Mouse (Mus musculus): ENCODE measurements around the gene Emc8.
A peak's percentile ranks its signal among the peaks of the same experiment; 100 is the strongest.
"Not testable (repeated sequence)": the region's sequence is repeated elsewhere in the genome, so short reads cannot be mapped to it uniquely, and the experiment has no call there.

Gene Emc8

DNA sequence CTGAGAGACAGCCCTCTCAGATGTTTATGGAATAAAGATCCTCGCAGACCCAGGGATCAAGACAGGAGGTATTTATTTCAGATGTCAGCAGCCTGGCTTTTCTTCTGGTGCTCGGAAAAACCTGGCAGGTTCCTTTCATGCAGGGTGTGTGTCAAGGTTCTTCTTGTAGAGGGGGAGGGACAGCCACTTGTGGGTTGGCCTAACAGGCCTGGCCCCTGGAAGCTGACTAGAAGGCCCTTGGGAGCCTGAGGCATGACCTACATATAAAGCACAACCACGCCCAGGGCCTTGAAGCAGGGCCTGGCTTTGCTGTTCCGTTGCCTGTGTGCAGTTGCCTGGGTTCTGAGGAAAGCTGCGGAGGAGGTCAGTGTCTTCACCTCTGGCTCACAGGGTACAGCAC is 16.7 kb upstream of the Emc8 start:
- DNase-seq (ENCODE audit: low spot score), result no peak

DNA sequence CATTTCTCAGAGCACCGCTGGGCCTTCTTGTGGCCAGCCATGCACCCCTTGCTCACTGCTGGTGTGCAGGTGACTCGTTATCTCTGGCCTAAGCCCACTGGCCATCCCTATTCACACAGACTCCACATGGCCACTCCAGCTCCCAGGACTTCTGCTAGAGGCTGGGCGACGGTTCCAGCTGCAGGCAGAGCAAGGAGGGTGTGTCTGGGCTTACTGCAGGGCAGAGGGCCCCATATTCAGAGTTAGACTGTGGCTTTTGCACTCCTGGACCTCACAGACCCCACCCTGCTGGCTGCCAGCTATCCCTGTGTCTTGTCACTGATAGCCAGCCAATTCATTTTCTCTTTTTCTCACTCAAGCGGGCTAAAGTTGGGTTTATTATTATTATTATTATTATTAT is 15.7 kb upstream of the Emc8 start:
- no peak for DNase-seq (ENCODE audit: low spot score)

DNA sequence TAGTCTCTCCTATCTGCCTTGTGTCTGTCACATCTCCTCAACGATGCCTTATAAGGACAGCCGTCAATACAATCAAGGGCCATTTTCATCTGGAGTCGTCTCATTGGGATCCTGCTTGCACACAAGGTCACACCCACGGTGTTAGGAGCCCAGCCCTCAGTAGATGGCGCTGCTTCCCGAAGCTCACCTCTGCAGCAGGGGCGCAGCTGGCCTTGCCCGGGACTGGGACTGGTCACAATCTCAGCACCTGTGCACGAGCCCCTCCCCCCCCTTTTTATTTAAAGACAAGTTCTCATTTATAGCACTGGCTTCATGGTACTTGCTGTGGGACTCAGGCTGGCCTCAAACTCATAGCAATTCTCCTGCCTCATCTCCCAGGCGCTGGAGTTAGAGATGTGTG is 15.2 kb upstream of the Emc8 start:
- DNase-seq (ENCODE audit: low spot score), result no peak

DNA sequence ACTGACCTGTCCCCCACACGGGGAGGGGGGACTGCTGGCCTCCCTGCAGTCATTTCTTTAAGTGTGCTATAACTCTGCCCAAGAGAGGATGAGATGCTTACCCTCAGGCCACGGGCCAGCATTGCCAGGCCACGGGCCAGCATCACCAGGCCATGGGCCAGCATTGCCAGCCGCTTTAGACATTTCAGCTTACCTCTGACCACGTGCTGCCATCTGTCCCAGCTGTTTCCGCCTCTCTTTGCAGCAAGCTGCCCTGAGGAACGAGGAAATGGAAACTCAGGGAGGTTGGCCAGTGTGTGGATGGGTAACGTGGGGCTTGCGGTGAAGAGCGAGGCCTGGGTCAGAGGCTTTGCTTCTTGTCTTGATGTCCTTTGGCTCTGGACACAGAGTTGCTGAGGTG is 12.7 kb upstream of the Emc8 start:
- DNase-seq (ENCODE audit: low spot score), result no peak

DNA sequence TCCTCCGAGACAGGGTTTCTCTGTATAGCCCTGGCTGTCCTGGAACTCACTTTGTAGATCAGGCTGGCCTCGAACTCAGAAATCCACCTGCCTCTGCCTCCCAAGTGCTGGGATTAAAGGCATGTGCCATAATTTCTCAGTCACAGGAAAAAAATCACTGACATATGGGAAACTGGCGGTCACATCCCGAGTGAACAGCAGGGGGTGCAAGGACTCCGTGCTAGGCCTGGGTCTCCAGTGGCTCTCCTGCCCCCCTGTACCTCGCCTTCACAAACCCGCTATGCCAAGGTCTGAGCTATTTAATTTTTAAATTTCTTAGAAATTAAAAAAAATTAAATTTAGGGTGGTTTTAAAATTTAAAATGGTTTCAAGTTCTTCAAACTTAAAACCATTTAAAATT is 12.0 kb upstream of the Emc8 start:
- not testable (repeated sequence) for DNase-seq (ENCODE audit: low spot score)

DNA sequence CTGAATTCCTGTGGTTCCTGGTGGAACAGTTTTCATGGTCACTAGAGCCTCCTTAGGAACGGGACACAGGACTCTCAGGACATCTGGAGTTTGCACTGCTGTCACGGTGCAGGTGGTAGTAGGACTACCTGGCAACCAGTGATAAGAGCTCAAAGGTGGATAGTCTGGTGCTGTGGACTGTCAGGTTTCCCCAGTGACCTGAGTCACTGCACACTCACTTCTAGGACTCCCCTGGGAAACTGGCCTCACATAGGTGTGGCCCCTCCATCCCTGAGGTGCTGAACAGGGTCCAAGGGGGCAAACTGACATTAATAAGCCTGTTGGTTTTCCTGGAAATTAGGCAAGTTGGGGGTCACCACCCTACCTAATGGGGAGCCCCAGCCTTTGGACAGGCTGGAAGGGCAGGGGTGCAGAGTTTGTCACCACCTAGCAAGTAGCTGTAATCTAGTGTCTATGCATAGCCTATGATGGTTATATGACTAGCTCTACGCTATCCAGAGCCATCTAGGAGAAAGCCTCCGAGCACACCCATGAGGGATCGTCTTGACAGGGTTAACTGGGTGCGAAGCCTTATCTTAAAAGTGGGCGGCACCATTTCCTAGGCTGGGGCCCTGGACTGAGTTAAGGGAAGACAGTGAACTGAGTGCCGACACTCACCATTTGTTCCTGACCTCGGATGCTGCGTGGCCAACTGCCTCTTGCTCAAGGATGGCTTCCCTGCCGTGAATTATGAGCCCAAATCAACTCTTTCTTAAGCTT is 11.4 kb upstream of the Emc8 start:
- DNase-seq (ENCODE audit: low spot score), result no peak

DNA sequence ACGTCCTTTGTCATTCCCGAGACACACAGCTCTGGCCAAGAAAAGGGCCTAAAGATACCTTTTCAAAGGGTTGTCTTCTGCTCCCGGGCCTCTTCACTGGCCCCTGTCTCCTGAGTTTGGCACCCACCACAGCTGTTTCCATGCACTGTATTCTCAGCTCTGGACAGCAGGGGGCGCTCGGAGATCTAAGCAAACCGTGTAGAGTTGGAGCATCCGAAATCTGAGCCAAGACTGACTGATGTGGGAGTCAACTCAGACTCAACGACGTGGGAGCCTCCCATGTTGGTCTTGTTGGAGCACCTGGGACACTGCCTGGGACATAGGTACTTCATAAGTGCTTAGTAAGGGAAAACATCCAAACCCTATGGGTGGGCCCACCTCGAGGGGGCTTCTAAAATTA is 10.1 kb upstream of the Emc8 start:
- DNase-seq (ENCODE audit: low spot score), result peak; percentile 74

DNA sequence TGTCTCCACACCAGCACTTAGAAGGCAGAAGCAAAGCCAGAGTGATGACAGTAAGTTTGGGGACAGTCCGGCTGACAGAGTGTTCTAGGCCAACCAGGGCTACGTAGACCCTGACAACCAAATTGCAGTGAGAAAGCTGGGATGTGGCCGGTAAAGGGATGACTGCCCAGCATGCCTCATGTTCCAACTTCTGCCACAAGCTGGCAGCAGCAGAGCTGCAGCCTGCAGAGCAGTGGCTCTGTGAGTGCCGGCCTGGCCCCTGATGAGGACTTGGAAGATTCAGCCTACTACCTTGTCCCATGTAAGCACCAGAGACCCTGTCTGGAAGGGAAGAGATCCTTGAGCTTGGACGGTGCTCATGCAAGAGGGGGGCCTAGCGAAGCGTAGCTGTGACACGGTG is 7.3 kb upstream of the Emc8 start:
- DNase-seq (ENCODE audit: low spot score), result no peak

DNA sequence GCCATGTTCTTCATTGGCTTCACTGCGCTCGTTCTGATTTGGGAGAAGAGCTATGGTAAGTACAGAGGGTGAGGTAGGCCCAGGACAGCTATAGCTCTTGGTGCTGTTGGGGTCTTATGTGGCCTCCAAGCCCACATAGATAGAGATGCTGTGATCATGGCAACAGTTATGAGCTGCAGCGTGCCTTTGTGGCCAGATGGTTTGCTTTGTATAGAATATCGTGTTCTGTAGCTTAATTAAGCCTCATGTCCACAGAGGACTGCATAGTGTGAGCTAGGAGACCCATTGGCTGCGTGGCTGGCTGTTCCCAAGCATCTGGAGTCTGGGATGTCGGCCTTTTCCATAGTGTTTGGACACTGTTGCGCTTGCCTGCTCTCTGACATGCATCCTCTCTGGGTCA is 4.9 kb upstream of the Emc8 start:
- DNase-seq (ENCODE audit: low spot score), result no peak

DNA sequence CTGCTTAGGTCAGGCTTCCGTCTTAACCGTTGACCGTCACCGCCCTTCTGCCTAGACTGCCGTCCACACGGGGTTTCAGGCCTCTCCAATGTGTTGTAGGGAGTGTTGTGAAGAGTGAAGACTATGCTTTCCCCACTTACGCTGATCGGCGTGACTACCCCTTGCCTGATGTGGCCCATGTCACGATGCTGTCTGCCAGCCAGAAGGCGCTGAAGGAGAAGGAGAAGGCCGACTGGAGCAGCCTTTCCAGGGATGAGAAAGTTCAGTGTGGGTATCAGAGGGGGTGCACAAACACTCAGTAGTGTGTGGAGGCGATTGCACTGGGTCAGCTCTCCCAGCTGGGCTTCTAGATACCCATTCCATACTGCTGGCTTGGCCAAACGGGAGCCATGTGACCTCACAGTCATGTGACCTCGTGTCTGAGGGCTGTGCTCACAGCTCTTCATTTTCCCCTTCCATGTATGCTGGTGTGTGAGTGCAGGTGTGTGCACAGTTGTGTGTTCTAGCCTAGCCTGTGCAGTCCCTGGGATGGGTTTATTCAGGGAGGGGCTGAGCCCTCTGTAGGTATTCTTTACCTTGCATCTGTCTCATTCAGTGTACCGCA is 4.4 kb upstream of the Emc8 start:
- DNase-seq (ENCODE audit: low spot score), result no peak

DNA sequence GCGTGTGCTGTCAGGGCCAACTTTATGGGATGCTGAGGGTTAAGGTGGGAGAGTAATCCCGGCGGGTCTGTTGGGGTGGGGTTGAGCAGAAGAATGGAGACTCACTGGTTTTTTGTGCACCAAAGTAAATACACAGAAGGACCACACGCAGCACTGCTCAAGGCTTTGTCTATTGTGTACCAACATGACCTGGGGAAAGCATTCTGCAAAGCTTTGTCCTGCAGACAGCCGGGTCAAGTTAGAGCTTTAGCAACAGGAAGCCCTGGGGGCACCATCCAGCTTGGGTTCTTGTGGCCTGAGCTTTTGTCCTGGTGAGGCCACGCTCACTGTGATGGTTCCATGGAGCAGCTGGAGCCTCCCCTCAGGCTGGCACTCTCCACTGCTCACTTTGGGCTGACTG is 3.4 kb upstream of the Emc8 start:
- no peak for DNase-seq (ENCODE audit: low spot score)

DNA sequence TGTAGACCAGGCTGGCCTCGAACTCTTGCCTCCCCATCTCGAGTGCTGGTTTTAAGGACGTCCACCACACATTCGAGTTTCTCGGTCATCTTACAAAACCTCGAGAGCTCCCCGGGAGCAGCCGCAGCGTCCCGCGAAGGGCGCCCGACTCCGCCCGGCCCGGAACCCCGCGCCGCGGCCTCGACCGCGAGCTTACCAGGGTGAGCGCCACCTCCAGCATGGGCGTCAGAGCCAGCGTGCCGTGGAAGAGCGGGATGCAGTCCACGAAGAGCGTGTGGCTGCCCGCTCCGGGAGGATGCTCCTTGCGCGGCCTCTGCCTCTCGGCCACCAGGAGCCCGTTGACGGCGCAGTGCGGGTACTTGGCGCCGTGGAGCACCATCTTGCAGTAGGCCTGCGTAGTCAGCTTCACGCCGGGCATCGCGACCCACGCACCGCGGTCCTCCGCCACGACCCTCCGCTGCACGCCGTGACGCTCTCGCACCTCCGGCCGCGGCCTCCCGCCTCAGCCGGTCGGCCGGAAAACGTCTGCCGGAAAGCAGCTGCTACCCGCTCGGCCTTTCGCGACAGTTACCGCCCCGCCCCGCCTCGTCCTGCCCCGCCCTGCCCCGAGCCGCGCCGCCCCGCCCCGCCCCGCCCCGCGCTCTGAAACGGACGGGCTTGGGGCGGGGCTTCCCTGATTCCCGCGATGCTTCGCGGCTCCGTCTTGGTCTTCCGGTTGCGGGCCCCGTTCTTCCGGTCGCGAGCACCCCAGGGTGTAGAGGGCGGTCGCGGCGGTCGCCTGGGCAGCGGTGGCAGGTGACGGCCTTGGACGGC is 606 bp downstream of the Emc8 start, which contains the start of the genes Gm27021 and Cox4i1:
TSS of gene Gm27021 (minus strand) at position 519 of the 813 bp plus-strand sequence.
TSS of gene Cox4i1 (plus strand) at position 662 of the 813 bp plus-strand sequence.
- DNase-seq (ENCODE audit: low spot score), result peak; percentile 70

DNA sequence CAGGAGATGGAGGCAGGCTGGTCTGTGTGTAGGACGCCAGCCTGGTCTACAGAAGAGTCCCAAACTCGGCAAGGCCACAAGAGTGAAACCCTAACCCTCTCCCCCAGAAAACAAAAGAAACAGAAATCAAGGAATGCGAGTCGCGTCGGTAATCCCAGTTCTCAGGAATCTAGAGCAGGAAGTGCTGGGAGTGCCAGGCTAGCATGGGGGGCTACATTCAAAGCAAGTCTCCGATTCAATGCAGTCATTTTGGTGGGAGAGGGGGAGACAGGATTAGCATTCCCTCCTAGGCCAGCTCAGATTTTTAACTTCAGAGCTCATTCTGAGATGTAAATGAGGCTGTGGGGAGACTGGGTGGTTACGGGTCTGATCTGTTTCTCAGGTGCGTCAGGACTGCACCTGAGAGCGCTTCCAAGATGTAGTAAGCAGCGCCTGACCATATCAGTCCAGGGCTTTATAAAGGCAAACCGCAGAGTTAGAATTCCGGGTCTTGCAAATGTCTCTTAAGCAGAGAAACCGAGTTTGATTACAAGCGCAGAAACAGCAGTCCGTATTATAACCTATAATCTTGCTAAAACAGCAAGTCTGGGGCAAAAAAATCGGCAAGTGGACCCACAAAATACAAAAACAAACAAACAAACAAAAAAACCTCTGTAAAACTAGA is 1.4 kb downstream of the Emc8 start:
- no peak for DNase-seq (ENCODE audit: low spot score)

DNA sequence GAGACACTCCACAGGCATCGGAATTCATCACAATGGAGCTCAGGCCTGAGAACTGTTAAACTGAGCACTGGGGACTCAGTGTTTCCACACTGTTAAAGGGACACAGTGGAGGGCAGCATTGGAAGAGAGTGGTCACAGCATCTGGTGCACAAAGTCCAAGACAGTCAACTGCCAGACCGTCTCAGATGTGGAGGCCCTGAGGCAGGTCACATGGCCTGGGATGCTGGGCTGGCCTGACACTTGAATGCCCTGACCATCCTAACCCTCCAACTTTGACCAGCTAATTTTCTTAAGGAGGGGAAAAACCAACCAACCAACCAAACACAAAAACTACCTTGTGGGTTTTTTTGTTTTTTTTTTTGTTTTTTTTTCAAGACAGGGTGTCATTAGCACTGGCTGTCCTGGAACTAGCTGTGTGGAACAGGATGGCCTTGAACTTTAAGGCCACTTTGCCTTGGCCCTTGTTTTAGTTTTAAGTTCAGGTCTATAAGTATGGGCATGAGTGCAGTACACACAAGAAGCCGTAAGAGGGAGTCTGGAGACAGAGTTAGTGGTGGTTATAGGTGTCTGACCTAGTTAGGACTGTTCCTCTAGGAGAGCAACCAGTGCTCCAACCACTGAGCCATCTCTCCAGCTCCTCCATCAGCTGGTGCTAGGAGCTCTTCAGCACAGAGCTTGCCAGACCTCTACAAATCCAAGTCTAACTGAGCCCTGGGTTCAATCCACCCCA is 2.5 kb downstream of the Emc8 start:
- DNase-seq (ENCODE audit: low spot score), result no peak

DNA sequence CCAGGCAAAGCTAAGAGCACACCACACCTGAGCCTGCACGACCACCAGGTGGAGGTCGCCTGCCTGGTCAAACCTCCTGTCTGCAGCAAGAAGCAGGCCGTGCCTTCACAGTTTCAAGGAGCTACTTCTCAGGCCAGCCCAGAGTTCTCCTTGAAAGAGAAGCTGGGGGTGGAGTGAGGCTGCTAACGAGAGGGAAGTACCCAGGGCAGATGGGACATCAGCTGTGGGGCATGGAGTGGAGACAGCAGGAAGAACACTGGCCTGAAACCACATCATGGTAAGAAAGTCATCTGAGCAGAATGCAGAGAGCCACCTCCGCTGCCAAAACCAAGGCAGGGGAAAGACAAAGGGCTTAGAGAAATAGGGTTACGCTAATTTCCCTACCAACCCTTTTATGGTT is 3.8 kb downstream of the Emc8 start:
- DNase-seq (ENCODE audit: low spot score), result no peak

DNA sequence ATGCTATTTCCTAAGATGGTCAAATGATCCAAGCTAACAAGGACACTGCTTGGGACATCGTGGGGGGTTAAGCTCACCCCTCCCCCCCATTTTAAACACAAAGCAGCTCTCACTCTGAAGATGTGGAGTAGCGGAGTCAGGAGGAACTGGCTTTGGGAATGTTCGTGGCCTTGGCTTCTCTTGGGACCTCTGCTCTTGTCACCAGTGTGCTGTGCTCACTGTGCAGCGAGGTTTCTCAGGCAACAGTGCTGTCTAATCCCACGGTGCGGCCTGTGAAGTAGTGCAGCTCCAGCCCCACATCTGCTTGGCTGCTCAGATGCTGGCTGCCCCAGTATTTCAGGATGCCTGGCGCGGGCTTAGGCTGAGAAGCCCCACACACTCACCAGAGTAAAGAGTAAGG is 11.0 kb downstream of the Emc8 start:
- no peak for DNase-seq (ENCODE audit: low spot score)

DNA sequence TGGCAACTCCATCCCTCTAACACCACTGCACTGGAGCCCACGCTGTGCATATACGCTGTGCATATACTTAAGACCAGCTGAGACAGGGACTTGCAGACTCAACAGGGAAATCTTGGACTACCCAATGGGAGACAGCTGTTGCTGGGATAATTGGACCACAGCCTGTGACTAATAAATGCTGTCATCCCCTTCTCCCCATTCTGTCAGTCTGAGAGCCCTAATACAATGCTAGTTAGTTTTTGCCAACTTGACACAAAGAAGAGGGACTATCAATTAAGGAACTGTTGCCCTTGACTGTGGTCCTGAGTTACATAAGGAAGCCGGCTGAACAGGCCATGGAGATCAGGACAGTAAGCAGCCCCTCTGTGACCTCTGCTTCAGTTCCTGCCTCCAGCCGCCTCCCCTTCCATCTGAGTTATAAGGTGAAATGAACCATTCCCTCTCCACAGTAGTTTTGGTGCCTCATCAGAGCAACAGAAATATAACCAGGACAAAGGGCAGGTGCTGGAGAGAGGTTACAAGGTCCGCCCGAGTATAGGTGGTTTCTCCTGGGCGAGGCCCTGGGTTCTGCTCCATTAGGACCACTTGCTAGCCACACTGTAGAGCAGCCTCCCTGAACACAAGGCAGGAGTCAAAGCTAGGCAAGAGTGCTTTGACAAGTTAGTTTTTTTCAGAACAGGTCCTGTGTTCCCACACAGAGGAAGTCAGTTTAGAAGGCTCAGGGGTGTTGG is 11.9 kb downstream of the Emc8 start:
- DNase-seq (ENCODE audit: low spot score), result no peak

DNA sequence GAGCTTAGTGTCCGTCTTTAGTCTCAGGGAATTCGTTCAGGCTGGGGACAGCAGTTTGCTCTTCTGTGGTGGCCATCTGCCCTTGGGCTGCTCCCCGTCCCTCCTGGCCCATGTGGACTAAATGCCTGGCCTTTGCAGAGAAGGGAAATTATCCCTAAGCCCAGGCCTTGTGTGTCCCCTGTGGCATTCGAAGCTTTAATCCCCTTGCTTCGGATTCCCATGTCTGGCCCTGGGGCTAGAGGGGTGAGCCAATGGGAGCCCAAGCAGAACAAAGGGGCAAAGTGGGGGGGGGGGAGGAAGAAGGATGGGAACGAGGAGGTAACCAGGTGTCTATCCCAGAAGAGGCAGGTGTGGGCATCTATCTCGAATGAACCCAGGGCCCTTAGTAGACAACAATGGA is 20.8 kb downstream of the Emc8 start, which contains the start of gene 1190005I06Rik:
TSS of gene 1190005I06Rik (minus strand) at position 101 of the 400 bp plus-strand sequence.
- DNase-seq (ENCODE audit: low spot score), result no peak

DNA sequence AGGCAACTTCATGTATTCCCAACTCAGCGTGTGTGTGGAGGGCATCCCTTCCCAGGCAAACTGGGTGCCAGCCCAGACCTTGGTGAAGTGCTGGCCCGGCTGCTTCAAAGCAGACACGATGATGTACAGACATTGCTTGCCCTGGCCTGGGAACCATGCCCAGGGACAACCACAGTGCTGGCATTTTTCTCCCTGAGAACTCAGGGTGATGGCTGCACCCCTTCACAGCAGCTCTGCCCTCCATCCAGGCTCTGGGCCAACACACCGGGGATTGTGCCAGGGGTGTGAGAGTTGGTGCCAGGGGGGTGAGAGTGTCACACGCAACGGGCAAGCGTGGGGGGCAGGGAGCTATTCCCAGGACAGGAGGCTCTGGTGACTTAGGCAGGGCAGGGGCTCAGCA is 23.7 kb downstream of the Emc8 start:
- peak; percentile 42 for DNase-seq (ENCODE audit: low spot score)

DNA sequence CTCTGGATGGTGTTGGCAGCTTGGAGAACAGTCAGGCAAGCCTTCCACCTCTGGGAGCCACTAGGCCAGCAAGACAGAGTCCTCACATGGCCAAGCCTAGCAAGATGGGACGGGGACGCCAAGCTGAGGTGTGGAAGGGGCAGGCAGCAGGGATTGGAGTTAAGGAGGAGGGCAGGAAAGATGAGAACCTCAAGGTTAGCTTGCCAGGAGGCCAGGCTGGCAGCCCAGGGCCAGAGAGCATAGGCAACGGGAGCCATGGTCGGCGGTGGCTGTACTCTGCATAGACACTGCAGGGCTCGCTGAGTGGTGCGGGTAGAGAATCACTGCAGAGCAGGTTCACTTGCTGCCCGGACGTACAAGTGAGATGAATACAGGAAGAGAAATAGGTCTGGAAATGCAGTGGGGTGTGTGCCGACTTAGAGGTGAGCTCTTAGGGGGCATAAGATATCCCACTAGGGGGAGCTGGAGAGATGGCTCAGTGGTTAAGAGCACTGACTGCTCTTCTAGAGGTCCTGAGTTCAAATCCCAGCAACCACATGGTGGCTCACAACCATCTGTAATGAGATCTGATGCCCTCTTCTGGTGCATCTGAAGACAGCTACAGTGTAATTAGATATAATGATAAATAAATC is 26.2 kb downstream of the Emc8 start:
- DNase-seq (ENCODE audit: low spot score), result no peak

DNA sequence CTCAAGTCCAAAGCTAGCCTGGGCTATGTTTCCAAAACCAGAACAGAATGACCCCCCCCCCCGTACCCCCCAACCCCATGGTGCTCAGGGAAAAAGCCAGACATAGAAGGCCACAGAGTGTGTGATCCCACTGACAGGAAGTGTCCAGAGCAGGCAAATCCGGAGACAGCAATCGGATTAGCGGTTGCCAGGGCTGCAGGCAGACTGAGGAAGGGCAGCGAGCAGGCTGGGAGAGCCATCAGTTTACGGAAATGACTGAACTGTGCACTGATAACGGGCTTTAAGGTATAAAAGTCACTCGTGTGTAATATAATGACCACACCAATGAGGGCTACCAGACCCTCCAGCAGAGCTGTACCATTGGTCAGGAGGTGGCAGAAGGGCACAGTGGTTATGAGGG is 27.1 kb downstream of the Emc8 start:
- DNase-seq (ENCODE audit: low spot score), result no peak

All from ovary, postnatal 10 days (tissue).